Mouse (Mus musculus) ES-E14 (cell line): ENCODE data around the gene Alb. TPM values are rescaled to one million over a fixed set of nuclear protein-coding genes. Genes with fewer than 3 reads are reported as not detected.

Source experiments
- DNase-seq: peaks from one replicate; pipeline ENCODE4 v3.0.0-alpha.2; 2013; ENCODE audit warnings: low read depth, low spot score
- H3K27ac ChIP-seq: 2 replicates; pipeline ENCODE4 v1.5.1; 2012; ENCODE audit warnings: low read depth, mild to moderate bottlenecking, low read length, moderate library complexity, mixed read lengths; ENCODE audit not compliant: poor library complexity, insufficient read depth, severe bottlenecking
- H3K36me3 ChIP-seq: 2 replicates; pipeline ENCODE4 v1.6.1; 2012; ENCODE audit warnings: mild to moderate bottlenecking, low read length, moderate library complexity, mixed read lengths; ENCODE audit not compliant: control insufficient read depth, poor library complexity, insufficient read depth, severe bottlenecking
- H3K4me1 ChIP-seq, 2 experiments: fragments of 150-350 bp in 1 of 2; sonication (generic) in 1 of 2; 2 replicates each; pipeline ENCODE4 v1.6.1; 2012; ENCODE audit warnings: low read length in 2 of 2, mild to moderate bottlenecking in 1 of 2, mixed read lengths in 1 of 2; ENCODE audit not compliant: control insufficient read depth in 2 of 2, insufficient read depth in 2 of 2, poor library complexity in 1 of 2
- H3K4me3 ChIP-seq, 2 experiments: fragments of 150-350 bp in 1 of 2; sonication (generic) in 1 of 2; 2 replicates each; pipeline ENCODE4 v1.5.1; 2012; ENCODE audit warnings: low read length in 2 of 2, low read depth in 1 of 2, mild to moderate bottlenecking in 1 of 2, mixed read lengths in 1 of 2; ENCODE audit not compliant: insufficient read depth in 1 of 2, poor library complexity in 1 of 2, severe bottlenecking in 1 of 2
- H3K9ac ChIP-seq: 2 replicates; pipeline ENCODE4 v1.6.1; 2012; ENCODE audit warnings: low read depth, mild to moderate bottlenecking, low read length, mixed read lengths; ENCODE audit not compliant: poor library complexity, insufficient read depth, severe bottlenecking
- H3K9me3 ChIP-seq: fragments of 150-350 bp; sonication (generic); 2 replicates; pipeline ENCODE4 v1.6.1; 2012; ENCODE audit warnings: low read depth, mild to moderate bottlenecking, low read length; ENCODE audit not compliant: control insufficient read depth, insufficient read depth
- CHD2 ChIP-seq: IDR thresholded peaks from 2 replicates; pipeline ENCODE4 v1.6.1; 2014; ENCODE audit warnings: mild to moderate bottlenecking, low read depth, low read length, inconsistent platforms
- HCFC1 ChIP-seq: IDR thresholded peaks from 2 replicates; pipeline ENCODE4 v1.6.1; 2012; ENCODE audit warnings: low read length, inconsistent platforms, borderline replicate concordance; ENCODE audit not compliant: insufficient read depth
- MAFK ChIP-seq: IDR thresholded peaks from 2 replicates; pipeline ENCODE4 v1.6.1; 2014; ENCODE audit warnings: mild to moderate bottlenecking, low read depth, low read length, inconsistent platforms; ENCODE audit not compliant: insufficient read depth
- ZC3H11A ChIP-seq: IDR thresholded peaks from 2 replicates; pipeline ENCODE4 v1.6.1; 2012; ENCODE audit warnings: low read depth, mild to moderate bottlenecking, inconsistent platforms, low read length, borderline replicate concordance
- ZNF384 ChIP-seq: IDR thresholded peaks from 2 replicates; pipeline ENCODE4 v1.6.1; 2012; ENCODE audit warnings: low read depth, low read length, inconsistent platforms
- in situ Hi-C, 2 experiments: fragments of 600-800 bp; cut with MboI; formaldehyde crosslinking; loops; one replicate each; pipeline ENCODE4 v1.15.1; 2025; ENCODE audit warnings: low sequenced_read_pairs in 2 of 2, inconsistent platforms in 1 of 2; ENCODE audit not compliant: unreplicated experiment in 2 of 2
- total RNA-seq: library from RNA; depleted of rRNA; stranded (reverse); fragments of 300-350 nt; gene quantifications from 2 replicates; pipeline ENCODE4 v1.2.3, GENCODE M21; 2012; rRNA removed

Alb gene
- total RNA-seq, 1 experiment = not detected

GRCm38 (mm10) chr5:90512288-90512955, 51.7 kb downstream of the Alb start:
- TF ChIP-seq HCFC1 (no peak), ZNF384 (no peak), ZC3H11A (no peak), MAFK (no peak), CHD2 (no peak)
- in situ Hi-C loops = no loop called here
- no peak for DNase-seq
- no peak overlapping the region for H3K27ac ChIP-seq
- H3K9me3 ChIP-seq = no peaks in the 10 kb centered on the region
- no peak overlapping the region for H3K9ac ChIP-seq
- H3K36me3 ChIP-seq = no peaks in the 10 kb centered on the region
- H3K4me3 ChIP-seq = no peak overlapping the region
- H3K4me1 ChIP-seq = no peaks in the 10 kb centered on the region

GRCm38 (mm10) chr5:90515561-90515960, 54.9 kb downstream of the Alb start:
- no peak overlapping the region for H3K9ac ChIP-seq

GRCm38 (mm10) chr5:90518356-90519100, 57.8 kb downstream of the Alb start, which contains the start of gene Afm:
TSS of gene Afm (plus strand) at chr5:90518932.
- DNase-seq = no peak
- Histone ChIP-seq H3K4me3 (no peak within 1 kb of the TSS), H3K4me1 (no peaks in the 10 kb centered on the region), H3K27ac (no peak within 1 kb of the TSS), H3K36me3 (no peaks in the 10 kb centered on the region), H3K9me3 (no peaks in the 10 kb centered on the region), H3K9ac (no peak within 1 kb of the TSS)
- in situ Hi-C loops = no loop called here
- TF ChIP-seq ZNF384 (no peak), MAFK (no peak), ZC3H11A (no peak), CHD2 (no peak)

More at GRCm38 (mm10) chr5:90515561-90515960, 54.9 kb downstream of the Alb start:
- in situ Hi-C loops = no loop called here
- TF ChIP-seq ZNF384 (no peak), MAFK (no peak), ZC3H11A (no peak), CHD2 (no peak), HCFC1 (no peak)
- Histone ChIP-seq H3K4me1 (no peaks in the 10 kb centered on the region), H3K9me3 (no peaks in the 10 kb centered on the region), H3K36me3 (no peaks in the 10 kb centered on the region), H3K4me3 (no peak overlapping the region), H3K27ac (no peak overlapping the region)
- DNase-seq = no peak

Other genes with a start within 250 kb of the Alb start
- 38.1 and 46.4 TPM in 2 replicates for gene Cox18, start 236.9 kb upstream of the Alb start, total RNA-seq
- gene Ankrd17, start 94.3 kb upstream of the Alb start, total RNA-seq = 61.2 and 70.0 TPM in 2 replicates
- gene Gm9958, start 93.7 kb upstream of the Alb start, total RNA-seq = 0.32 and 0.94 TPM in 2 replicates
- 0.18 TPM in 1 of 2 replicates, not detected in the other for gene Afp, start 29.8 kb downstream of the Alb start, total RNA-seq
- gene Afm, start 58.0 kb downstream of the Alb start, total RNA-seq = not detected in 2 replicates
- gene 5830473C10Rik, start 100.2 kb downstream of the Alb start, total RNA-seq = not detected in 2 replicates
- gene Rassf6, start 179.8 kb downstream of the Alb start, total RNA-seq = 1.3 and 1.7 TPM in 2 replicates